Mouse (Mus musculus): ENCODE data around the gene Ctsll3. TPM values are rescaled to one million over a fixed set of nuclear protein-coding genes. Genes with fewer than 3 reads are reported as not detected.

Ctsll3 gene
- polyA plus RNA-seq (2017; shearing (Covaris generic)), result not detected

DNA sequence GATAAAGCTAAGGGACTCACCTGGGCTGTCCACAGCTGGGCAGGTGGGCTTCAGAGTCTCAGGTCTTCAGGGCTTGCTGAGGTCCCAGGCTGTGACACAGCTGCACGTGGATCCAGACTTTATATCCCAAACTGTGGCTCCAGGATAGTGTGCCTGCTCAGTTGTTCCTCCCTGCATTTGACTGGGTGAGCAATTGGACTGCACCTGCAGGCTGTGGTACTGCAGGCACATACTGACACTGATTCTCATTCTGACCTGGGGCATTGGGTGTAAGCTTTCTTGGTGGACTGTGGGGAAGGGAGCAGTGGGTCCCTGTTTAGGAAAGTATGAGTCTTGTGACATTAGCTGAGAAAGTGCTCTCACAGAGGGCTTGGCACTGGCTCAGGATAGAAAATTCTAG is at the start of gene Ctsll3:
Gene Ctsll3, minus strand, starts transcription at position 101 of the 400 bp plus-strand sequence.
- no peak for ATAC-seq

DNA sequence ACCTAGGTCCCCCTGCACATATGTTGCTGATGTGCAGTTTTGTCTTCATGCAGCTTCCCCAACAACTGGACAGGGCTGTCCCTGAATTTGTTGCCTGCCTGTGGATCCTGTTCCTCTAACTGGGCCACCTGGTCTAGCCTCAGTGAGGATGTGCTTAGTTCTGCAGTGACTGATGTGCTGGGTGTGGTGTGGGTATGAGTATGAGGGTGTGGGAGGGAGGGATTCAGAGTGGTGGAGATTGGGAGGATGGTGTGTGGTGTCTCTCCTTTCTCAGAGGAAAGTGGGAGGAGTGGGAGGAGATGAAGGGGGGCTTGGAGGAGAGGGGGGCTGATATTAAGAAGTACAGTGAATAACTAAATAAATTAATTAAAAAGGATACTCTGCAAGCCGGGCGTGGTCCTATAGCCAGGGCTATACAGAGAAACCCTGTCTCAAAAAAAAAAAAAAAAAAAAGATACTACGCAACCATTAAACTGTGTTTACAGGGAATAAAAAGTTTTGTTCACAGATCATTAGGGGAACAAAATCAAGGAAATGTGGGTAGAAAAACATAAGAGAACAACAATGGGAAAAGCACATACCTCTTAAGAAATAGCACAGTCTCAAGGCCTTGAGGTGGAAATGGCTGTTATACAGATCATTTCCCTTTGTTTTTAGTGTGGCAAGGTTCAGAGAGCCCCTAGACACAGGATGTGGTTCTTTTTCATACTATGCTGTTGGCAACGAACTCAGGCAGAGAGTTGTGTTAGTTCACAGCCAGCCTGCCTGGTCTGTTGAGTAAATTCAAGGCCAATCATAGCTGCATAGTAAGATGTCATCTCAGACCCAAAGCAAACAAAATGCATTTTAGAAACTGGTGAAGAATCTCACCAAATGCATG is 45.8 kb upstream of the Ctsll3 start:
- ATAC-seq, result peak; percentile 98

DNA sequence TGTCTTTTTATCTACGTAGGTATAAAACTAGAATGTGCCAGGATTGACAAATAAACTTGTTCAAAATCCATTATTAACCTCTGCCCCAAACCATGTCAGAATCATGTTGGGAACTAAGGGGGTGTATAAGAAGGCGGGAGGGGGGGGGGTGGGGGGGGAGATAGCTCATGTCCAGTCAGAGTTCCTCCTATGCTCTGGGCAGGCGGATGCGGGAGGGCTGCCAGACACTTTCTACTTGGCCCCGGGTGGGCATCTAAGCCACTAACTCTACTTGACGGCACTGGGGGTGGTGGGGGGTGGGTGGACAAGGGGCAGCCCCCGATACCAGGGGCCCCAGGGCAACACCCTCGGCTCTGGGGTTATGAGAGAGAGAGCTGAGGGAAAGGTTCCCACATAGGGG is 40.5 kb upstream of the Ctsll3 start:
- ATAC-seq, result no peak

DNA sequence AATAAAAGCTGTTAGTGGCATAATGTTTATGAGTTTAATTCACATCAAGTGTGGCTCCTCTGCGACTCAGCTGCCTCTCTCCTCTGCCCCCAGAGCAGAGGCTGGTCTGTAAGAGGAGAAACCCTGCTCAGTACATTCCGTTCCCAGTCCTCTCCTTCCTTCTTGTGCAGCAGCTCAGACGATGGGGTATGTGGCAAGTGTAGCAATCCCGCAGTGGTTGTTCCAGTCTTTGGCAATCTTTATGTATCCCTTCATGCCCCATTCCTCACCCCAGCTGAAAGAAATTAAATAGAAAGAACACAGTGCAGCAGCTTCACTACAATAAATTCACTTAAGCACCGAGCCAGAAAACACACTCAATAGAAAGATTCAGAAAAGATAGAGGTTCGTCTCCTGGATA is 40.1 kb upstream of the Ctsll3 start:
- no peak for ATAC-seq

DNA sequence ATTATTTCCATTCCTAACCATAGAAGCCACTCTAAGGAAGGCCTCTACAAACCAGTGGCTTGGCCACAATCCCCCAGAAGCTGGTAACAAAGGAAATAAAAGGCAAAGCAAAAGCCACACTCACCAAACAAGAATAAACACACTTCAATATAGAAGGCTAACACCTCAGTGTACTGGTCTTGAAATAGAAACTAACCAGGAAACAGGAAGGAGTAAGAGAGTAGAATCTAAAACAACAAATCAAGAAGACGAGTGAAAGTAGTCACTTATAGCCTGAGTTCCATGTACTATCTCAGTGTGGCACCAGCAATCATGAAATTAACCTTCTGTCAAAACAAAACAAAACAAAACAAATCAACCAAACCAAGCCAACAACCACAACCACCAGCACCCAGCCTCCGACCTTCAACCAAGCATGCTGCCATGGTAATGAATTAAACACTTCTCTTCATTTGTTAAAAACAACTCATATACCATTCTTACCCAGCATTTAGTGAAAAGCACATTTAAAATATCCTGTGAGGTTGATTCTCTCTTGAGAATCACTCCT is 36.8 kb upstream of the Ctsll3 start:
- peak; percentile 76 for ATAC-seq

DNA sequence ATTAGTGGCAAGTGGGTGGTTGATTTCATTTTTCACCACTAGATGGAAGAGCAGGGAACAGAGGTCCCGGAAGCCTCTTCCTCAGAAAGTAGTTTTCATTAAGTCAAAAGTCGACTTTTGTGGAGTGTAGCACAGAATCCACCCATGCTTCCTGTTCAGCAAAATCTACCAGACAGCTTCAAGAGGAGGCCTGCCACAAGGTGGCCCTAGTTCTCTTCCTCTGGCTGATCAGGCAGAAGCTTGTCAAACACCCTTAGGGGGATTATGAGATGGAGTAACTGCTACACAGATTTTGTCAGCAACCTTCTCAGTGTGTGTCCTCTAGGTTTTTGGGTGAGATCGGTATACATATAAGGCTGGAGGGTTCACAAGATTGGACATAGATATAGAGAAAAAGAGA is 23.4 kb upstream of the Ctsll3 start:
- peak; percentile 84 for ATAC-seq

DNA sequence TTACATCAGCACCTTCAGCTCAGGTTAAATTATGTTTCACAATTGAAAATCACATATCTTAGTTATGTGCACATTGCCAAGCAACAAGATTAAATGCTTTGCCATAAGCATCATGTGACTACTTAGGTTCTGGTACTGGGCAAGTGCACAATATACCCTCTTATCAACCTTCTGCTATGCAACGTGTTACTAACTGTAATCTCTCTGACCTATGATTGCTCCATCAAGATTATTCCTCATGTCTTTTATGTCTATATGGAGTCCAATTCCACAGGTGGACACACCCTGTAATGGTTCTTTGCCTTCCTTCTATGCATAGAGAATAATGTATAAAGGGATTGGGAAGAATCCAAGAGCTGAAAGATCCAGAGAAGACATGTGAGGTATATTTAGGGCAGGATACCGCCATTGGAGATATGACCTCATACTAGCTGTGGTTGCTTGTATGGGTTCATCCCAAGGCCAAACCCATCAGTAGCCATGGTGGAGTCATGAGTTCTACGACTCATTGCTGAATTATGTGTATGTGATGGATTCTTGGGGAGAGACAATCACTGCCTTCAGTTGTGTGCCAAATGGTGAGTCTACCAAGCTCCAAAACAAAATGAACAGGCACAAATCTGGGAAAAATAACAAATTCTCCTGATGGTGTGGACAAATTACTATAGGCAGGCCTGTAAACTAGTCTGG is 18.0 kb upstream of the Ctsll3 start:
- no peak for ATAC-seq

DNA sequence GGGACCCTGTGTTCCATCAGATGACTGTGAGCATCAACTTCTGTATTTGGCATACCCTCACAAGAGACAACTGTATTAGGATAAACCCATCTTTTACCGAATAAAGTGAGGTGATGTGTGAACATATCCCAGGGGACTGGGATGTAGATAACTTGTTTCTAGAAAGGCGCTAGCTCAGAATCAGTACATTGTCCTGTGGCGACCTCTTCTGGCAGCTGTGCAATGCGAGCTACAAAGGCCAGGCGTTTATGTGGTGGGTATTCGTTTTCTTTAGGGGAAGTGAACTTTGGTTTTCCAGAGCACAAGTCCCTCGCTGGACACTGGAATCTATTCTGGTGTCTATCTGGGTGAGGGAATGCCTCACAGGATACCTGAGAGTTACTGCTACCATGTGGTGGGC is 16.8 kb upstream of the Ctsll3 start:
- no peak for ATAC-seq

DNA sequence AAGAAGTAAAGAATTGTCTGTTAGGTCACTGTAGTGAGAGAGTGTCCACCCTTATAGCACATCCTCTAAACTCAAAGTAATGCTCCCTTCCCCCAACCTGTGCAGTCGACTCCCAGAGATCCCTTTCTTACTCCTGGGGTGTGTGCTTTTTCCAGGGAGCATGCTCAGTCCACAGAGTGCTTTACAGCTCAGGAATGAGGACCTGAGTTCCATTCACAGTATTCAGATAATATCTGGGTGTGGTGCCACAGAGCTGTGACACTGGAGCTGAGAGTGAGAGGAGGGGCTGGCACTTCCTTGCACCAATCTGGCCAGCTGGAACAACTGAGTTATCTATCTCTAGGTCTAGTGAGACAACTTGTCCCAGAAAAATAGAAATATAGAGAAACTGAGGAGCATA is 11.1 kb upstream of the Ctsll3 start:
- ATAC-seq, result no peak

DNA sequence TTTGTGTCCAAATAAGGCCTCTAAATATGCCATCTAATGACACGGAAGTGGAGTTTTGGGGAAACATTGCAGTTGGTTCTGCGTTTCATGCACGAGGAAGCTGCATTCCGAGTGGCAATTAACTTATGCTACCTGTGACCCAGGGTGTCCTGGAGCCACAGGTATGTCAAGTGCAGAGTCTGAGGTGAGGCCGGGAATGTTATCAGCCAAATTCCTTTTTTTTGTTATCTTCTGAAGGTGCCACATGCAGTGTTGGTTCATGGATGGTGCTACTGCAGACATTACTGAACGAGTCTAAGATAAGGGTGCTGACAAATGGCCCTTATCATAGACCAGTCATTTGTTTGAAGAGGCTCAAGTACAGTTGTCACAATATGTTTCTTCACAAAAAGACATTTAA is 10.1 kb upstream of the Ctsll3 start:
- ATAC-seq, result no peak

DNA sequence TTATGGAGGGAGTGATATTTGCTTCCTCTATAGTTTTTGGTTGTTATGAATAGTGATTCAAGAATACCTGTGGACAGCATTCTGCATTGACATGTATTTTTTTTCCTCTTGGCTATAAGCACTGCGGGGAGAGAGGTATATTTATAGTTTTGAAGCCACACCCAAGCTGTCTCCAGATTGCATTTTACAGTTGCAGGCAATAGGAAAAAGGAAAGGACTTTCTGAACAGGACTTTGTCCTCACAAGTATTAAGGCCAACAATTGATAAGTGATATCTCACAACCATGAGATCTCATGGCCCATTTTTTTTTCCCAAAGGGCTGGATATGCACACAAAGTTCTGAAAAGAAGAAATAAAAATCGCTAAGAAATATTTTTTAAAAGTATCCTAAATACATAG is 7.0 kb upstream of the Ctsll3 start:
- no peak for ATAC-seq

DNA sequence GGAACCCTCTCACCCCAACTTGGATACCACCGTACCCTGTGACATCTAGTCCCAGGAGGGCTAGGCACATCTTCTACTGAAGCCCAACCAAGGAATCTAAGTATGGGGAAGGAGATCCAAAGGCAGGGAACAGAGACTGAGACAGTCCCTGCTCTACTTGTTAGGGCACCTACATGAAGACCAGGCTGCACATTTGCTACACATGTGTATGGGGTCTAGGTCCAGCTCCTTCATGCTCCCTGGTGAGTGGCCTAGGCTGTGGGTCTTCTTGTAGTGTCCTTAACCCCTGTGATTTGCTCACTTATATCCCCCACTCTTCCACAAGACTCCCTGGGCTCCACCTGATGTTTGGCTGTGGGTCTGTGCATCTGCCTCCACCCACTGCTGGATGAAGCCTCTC is 13.2 kb downstream of the Ctsll3 start:
- no peak for ATAC-seq

DNA sequence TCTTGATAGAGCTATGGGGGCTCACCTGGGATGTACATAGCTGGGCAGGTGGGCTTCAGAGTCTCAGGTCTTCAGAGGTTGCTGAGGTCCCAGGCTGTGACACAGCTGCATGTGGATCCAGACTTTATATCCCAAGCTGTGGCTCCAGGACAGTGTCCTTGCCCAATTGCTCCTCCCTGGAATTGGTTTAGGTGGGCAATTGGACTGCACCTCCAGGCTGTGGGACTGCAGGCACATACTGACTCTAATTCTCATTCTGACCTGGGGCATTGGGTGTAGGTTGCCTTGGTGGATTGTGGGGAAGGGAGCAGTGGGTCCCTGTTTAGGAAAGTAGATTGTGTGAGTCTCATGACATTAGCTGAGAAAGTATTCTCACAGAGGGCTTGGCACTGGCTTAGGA is 16.4 kb downstream of the Ctsll3 start, which contains the start of gene BC051665:
Gene BC051665, minus strand, starts transcription at position 101 of the 400 bp plus-strand sequence.
- no peak for ATAC-seq

DNA sequence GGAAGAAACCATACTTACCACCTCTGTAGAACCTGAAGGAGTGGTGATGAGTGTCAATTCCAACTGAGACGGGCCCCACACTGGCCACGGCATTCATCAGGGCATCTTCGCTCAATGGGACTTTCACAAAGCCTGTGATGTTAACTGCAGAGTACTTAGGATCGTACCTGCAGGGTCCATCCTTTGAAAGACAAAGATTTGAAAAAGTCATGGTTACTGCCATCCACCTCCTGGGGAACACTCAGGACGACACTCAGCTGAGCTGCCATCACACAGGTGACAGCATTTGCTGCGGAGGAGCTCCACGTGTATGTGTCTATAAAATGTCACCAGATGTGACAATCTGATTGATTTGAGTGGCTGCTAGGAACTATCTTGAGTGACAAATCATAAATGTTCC is 19.3 kb downstream of the Ctsll3 start:
- ATAC-seq, result no peak

DNA sequence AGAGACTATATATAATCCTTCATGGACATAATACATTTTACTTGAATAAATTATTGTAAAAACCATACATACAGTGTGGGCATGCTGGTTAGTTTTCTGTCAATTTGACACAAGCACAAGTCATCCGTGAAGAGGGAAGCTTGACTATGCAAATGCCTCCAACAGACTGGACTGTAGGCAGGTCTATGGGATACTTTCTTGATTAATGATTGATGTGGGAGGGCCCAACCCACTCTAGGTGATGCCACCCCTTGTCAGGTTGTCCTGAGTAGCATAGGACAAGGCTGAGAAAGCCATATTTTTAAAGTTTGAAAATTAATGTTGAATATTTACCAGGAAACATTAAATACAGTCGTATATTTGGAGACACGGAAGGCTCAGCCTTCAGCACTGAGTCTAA is 22.1 kb downstream of the Ctsll3 start:
- no peak for ATAC-seq

DNA sequence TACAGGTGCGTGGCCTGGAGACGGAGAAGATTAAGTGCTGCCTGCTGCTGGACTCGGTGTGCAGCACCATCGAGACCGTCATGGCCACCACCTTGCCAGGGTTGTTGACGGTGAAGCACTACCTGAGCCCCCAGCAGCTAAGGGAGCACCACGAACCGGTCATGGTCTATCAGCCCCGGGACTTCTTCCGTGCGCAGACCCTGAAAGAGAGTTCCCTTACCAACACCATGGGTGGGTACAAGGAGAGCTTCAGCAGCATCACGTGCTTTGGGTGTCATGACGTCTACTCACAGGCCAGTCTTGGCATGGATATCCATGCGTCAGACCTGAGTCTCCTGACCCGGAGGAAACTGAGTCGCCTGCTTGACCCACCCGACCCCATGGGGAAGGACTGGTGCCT is 41.5 kb downstream of the Ctsll3 start:
- no peak for ATAC-seq

DNA sequence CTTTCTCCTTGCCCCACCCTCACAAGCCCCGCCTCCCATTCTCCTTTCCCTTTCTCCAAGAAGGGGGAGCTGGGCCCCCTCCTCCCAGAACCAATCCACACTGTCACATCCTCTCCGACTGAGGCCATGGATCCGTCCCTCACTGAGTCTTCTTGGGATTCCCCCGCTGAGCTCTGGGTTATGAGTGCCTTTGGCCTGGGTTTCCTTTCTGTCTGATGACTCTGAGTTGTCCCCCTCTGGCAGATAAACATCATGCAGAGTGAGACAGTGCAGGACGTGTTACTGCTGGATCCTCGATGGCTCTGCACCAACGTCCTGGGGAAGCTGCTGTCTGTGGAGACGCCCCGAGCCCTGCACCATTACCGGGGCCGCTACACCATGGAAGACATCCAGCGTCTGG is 42.3 kb downstream of the Ctsll3 start:
- no peak for ATAC-seq

DNA sequence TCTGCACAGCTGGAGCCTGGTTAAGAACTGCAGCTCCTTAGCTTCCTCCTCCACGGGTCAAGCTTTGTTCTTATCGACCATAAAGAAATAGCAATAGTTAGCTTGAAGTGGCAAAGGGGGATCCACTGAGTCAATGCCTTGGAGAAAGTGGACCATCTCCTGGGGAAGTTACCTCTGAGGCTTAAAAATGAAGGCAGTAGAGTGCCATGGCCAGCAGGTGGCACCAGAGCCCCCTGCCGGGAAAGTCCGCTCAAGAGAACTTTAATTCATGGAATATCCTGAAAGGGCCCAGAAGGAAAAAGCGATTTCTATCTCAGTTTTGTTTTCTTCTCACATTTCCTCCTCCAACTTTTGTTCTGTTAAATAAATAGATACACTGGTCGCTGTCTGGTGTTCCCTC is 43.5 kb downstream of the Ctsll3 start:
- ATAC-seq, result peak; percentile 40

DNA sequence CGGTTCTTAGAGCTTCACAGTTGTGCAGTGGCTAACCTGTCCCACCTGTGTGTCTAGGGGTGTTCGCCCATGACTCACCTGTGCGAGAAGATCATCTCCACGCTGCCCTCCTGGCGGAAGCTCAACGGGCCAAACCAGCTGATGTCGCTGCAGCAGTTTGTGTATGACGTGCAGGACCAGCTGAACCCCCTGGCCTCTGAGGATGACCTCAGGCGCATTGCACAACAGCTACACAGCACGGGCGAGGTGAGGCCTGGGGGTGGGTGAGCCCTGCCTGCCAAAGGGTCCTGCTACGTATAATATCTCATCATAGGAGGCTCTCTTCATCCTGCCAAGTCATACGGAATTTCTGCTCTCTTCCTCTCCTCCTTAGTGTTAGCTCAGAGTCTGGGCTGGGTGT is 45.4 kb downstream of the Ctsll3 start:
- no peak for ATAC-seq

DNA sequence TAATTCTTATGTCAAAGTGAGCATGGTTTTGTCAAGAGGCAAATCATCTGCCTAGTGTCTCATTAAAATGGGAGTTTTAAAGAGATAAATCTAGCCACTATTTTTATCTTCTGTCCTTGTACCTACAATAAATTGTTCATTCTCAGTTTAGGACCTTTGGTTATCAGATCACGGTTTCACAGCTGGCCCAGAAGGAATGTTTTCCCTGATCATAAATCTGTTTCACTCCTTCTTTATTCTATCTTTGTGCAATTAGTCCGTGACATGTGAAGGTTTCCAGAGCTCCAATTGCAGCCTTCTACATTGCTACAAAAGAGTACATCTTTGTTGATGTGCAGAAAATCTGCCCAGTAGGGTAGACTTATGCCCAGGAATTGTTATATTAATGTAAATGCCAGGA is 47.4 kb downstream of the Ctsll3 start:
- no peak for ATAC-seq

DNA sequence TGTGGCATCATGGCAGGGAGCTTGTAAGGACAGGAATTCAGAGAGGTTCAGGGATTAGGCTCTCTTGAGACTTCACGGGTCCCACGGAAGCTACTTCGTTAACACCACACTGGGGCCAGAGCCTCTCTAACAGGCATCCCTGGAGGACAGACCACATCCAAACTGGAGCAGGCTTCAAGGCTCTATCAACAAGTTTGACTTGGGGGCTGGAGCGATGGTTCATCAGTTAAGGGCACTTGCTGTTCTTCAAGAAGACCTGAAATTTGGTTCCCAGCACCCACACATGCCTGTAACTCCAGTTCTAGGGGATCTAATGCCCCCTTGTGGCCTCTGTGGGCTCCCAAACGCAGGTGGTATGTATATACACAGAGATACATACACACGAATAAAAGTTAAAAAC is 49.4 kb downstream of the Ctsll3 start:
- ATAC-seq, result no peak

DNA sequence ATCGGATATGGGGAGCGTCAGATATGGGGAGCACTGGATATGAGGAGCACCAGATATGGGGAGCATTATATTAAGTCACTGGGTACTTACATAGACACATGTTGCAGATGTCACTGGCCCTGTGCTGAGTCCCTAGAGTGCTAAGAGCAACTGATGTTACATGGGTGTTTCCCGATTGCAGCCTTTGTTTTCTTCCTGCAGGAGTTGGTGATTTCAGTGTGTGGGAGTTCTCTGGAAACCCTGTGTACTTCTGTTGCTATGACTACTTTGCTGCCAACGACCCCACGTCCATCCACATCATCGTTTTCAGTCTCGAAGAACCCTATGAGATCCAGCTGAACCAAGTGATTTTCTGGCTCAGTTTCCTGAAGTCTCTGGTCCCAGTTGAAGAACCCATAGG is 51.7 kb downstream of the Ctsll3 start:
- no peak for ATAC-seq

DNA sequence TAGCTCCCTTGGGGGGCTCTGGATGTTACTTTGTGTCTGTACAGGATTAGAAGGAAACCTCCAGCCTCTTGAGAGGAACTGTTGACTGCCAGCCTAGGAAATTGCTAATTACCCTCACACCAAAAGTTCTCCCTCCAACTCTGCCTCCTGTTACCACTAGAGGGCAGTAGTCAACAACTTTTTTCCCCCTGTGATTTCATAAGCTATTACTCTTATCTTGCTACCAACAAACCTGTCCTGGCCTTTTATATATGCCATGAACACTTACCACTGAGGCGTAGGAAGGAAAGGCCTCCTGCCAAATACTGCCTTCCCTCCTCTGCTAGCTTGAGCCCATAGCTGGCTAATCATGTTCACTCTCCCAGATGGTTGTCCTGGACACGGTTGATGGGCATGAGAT is 54.1 kb downstream of the Ctsll3 start:
- peak; percentile 33 for ATAC-seq
